ENCODE assay signal across 10 mouse cellular contexts in the genomic region with DNA sequence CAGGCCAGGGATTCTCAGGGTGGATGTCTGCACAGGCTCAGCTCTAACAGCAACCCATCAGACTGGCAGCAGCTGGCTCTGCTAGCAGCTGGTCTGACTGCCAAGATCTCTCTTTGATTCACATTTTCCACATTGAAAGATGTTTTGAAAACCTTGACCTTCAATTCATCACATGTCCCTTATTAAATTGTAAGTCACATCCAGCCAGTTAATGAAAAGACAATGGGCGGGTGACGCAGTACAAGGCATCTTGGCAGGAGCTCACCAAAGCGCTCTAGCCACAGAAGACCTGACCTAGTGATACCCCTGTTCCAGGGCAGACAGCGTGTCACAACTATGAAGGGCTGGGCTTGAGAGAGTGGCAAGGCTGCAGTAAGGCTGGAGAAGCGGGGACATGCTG. TPM values are rescaled to one million over a fixed set of nuclear protein-coding genes. Genes with fewer than 3 reads are reported as not detected.
DNase-seq lines count a peak whose midpoint lies in the region; ATAC-seq lines count a peak whose summit lies in the region.
"Had no signal": no experiment of that assay in that cellular context is flagged by ENCODE, and none has a peak within 500 bp of the region (broad histone marks: within the 10 kb centered on the region; RNA-seq: fewer than 3 reads in every experiment).

No protein-coding gene starts in this region.

- 87% methylated on average over 5 of the region's 5 CpGs for WGBS in kidney, embryonic 14.5 days
- 67% methylated on average over 5 of the region's 5 CpGs for WGBS in heart, embryonic 14.5 days
- 72% methylated on average over 5 of the region's 5 CpGs for WGBS in lung, embryonic 16.5 days

- no peak overlapping the region for H3K9ac ChIP-seq in kidney, embryonic 14.5 days (ENCODE audit: low read depth, low read length)
- H3K9ac ChIP-seq in heart, embryonic 14.5 days (ENCODE audit: low read length), result peak overlapping the region; percentile 36; the same call in 1 of the 2 replicates
- no peak overlapping the region for H3K9ac ChIP-seq in lung, embryonic 16.5 days (ENCODE audit: low read length)

- no peaks in the 10 kb centered on the region for H3K27me3 ChIP-seq in kidney, embryonic 14.5 days (ENCODE audit: control insufficient read depth, insufficient read depth, low read length)
- H3K27me3 ChIP-seq in heart, embryonic 14.5 days (ENCODE audit: control insufficient read depth, insufficient read depth, low read length), result no peaks in the 10 kb centered on the region
- H3K27me3 ChIP-seq in lung, embryonic 16.5 days (ENCODE audit: control insufficient read depth, insufficient read depth, low read depth, low read length), result no peaks in the 10 kb centered on the region

- ATAC-seq in kidney, embryonic 14.5 days (ENCODE audit: low FRiP score, low TSS enrichment), result no peak
- ATAC-seq in heart, embryonic 14.5 days (ENCODE audit: insufficient number of reproducible peaks, insufficient read depth, low FRiP score, low read depth), result no peak
- ATAC-seq in lung, embryonic 16.5 days (ENCODE audit: low read depth), result 0 out of 2 replicates have a peak, but pooled peaks have one; percentile 29
- ATAC-seq in granulocyte monocyte progenitor cell, adult 5-6 weeks (replicated peaks; ENCODE audit: poor library complexity, severe bottlenecking), result no peak

- H3K4me2 ChIP-seq in kidney, embryonic 14.5 days (replicated peaks; ENCODE audit: low read depth, low read length), result no peak overlapping the region
- H3K4me2 ChIP-seq in heart, embryonic 14.5 days (ENCODE audit: low read length), result no peak overlapping the region
- no peak overlapping the region for H3K4me2 ChIP-seq in lung, embryonic 16.5 days (ENCODE audit: low read depth, low read length)

- H3K9me3 ChIP-seq in kidney, embryonic 14.5 days (ENCODE audit: control insufficient read depth, low read length), result no peaks in the 10 kb centered on the region
- H3K9me3 ChIP-seq in heart, embryonic 14.5 days (ENCODE audit: control insufficient read depth, low read length), result no peaks in the 10 kb centered on the region
- no peaks in the 10 kb centered on the region for H3K9me3 ChIP-seq in lung, embryonic 16.5 days (ENCODE audit: control insufficient read depth, low read length)
- H3K9me3 ChIP-seq: G1E had no signal

- H3K36me3 ChIP-seq in kidney, embryonic 14.5 days (ENCODE audit: control insufficient read depth, insufficient read depth, low read length), result peaks cover 10% of the 10 kb centered on the region; the same call in 1 of the 2 replicates
- H3K36me3 ChIP-seq in heart, embryonic 14.5 days (ENCODE audit: control insufficient read depth, insufficient read depth, low read length), result peaks cover 10% of the 10 kb centered on the region; the same call in 1 of the 2 replicates
- no peaks in the 10 kb centered on the region for H3K36me3 ChIP-seq in lung, embryonic 16.5 days (ENCODE audit: control insufficient read depth, insufficient read depth, low read length)

- peak; percentile 80 for DNase-seq in kidney, adult 11 months
- DNase-seq in adrenal gland, adult 2 months, result peak; percentile 91
- DNase-seq in right cerebral cortex, postnatal 4 days, result no peak
- no peak for DNase-seq in thymus, postnatal 4 days

- peaks cover 20% of the 10 kb centered on the region for H3K4me1 ChIP-seq in kidney, embryonic 14.5 days (ENCODE audit: control insufficient read depth, insufficient read depth, low read length)
- peaks cover 52 to 75% of the 10 kb centered on the region in 2 experiments for H3K4me1 ChIP-seq in heart, embryonic 14.5 days (ENCODE audit: control insufficient read depth in 2 of 2, insufficient read depth in 2 of 2, low read length in 2 of 2)
- peaks cover 28% of the 10 kb centered on the region for H3K4me1 ChIP-seq in lung, embryonic 16.5 days (replicated peaks; ENCODE audit: control insufficient read depth, insufficient read depth, low read length)

- H3K4me3 ChIP-seq in kidney, embryonic 14.5 days (ENCODE audit: low read length), result no peak overlapping the region
- no peak overlapping the region for H3K4me3 ChIP-seq in heart, embryonic 14.5 days (ENCODE audit: control insufficient read depth in 1 of 2, insufficient read depth in 1 of 2, low read depth in 1 of 2, low read length in 2 of 2)
- no peak overlapping the region for H3K4me3 ChIP-seq in lung, embryonic 16.5 days (ENCODE audit: low read length)
- H3K4me3 ChIP-seq: erythroblast, embryonic 14.5 days had no signal

- H3K27ac ChIP-seq in kidney, embryonic 14.5 days (ENCODE audit: low read depth, low read length), result no peak overlapping the region
- H3K27ac ChIP-seq in heart, embryonic 14.5 days (replicated peaks in 1 of 2; ENCODE audit: control insufficient read depth in 1 of 2, insufficient read depth in 1 of 2, low read depth in 2 of 2, low read length in 2 of 2), result peak overlapping the region; percentile 37 to 95; a peak in 3 of 4 replicates
- peak overlapping the region; percentile 60 for H3K27ac ChIP-seq in lung, embryonic 16.5 days (ENCODE audit: low read length)

RNA-seq across cellular contexts. Expression of gene Dusp1, which starts 20.4 kb away (rescaled TPM):
- 19.3 and 19.8 TPM in 2 replicates for polyA plus RNA-seq in kidney, embryonic 14.5 days (2014; fragmentation: Nextera tagmentation; extraction: Ambion mirVana)
- 10 to 100 TPM; 33.5 to 67.7 TPM for total RNA-seq in adrenal gland, adult 2 months (2021)
- 80.9 and 86.9 TPM in 2 replicates for polyA plus RNA-seq in adrenal gland, adult 2 months (2012; rRNA removed)
- polyA plus RNA-seq in heart, embryonic 14.5 days (2014; fragmentation: Nextera tagmentation; extraction: Ambion mirVana), result 30.2 and 36.9 TPM in 2 replicates
- 25.2 and 28.4 TPM in 2 replicates for polyA plus RNA-seq in lung, embryonic 16.5 days (2015; fragmentation: Nextera tagmentation; extraction: Ambion mirVana)
- 20.4 and 21.3 TPM in 2 replicates for total RNA-seq in granulocyte monocyte progenitor cell, adult 5-6 weeks (2014; fragmentation: Nextera tagmentation)
- total RNA-seq in granulocyte monocyte progenitor cell, adult 5-6 weeks (2017), result 34.3 and 43.2 TPM in 2 replicates

RNA-seq across cellular contexts. Expression of gene Ergic1, which starts 21.0 kb away (rescaled TPM):
- polyA plus RNA-seq in kidney, embryonic 14.5 days (2014; fragmentation: Nextera tagmentation; extraction: Ambion mirVana), result 141 and 150 TPM in 2 replicates
- total RNA-seq in adrenal gland, adult 2 months (2021), result 100 to 1,000 TPM; 166 to 170 TPM
- 132 and 156 TPM in 2 replicates for polyA plus RNA-seq in adrenal gland, adult 2 months (2012; rRNA removed)
- polyA plus RNA-seq in heart, embryonic 14.5 days (2014; fragmentation: Nextera tagmentation; extraction: Ambion mirVana), result 120 and 121 TPM in 2 replicates
- polyA plus RNA-seq in lung, embryonic 16.5 days (2015; fragmentation: Nextera tagmentation; extraction: Ambion mirVana), result 84.3 and 94.6 TPM in 2 replicates
- total RNA-seq in granulocyte monocyte progenitor cell, adult 5-6 weeks (2014; fragmentation: Nextera tagmentation), result 88.4 and 89.5 TPM in 2 replicates
- total RNA-seq in granulocyte monocyte progenitor cell, adult 5-6 weeks (2017), result 51.5 and 52.4 TPM in 2 replicates

Comparison
In these comparisons a context has a peak if more than half of its experiments do, and no peak if none do; other contexts are left out.
1. DNase-seq: peak in kidney, adult 11 months (single experiment) and adrenal gland, adult 2 months (single experiment); none in right cerebral cortex, postnatal 4 days (single experiment) and thymus, postnatal 4 days (single experiment).